8 mouse cellular contexts compared by ENCODE assay signal in the genomic region with DNA sequence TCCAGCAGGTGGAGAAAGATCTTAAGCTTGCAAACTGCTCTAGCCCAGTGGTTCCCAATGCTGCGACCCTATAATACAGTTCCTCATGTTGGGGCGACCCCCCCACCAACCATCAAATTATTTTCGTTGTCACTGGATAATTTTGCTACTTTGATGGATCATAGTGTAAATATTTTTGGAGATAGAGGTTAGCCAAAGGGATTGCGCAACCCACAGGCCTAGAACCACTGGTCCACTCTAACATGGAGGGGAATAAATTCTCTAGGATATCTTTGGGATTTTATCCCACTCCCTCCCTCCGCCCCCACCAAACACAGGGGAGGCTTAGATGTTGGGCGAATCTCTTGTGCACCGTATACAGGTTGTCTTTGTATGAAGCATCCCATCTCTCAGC. TPM values are rescaled to one million over a fixed set of nuclear protein-coding genes. Genes with fewer than 3 reads are reported as not detected.
A peak's percentile ranks its signal among the peaks of the same experiment; 100 is the strongest.
DNase-seq lines count a peak whose midpoint lies in the region; ATAC-seq and TF ChIP-seq lines count a peak whose summit lies in the region.

No protein-coding gene starts in this region.

- peaks cover 11% of the 10 kb centered on the region for H3K4me1 ChIP-seq in liver, embryonic 13.5 days (replicated peaks)
- H3K4me1 ChIP-seq in liver, postnatal 0 days (ENCODE audit: insufficient read depth) = peaks cover 9% of the 10 kb centered on the region
- peaks cover 5% of the 10 kb centered on the region; the same call in 1 of the 2 replicates for H3K4me1 ChIP-seq in forebrain, embryonic 11.5 days (replicated peaks; ENCODE audit: control insufficient read depth, insufficient read depth, low read length)
- no peaks in the 10 kb centered on the region for H3K4me1 ChIP-seq in hindbrain, postnatal 0 days (ENCODE audit: insufficient read depth, low read length)
- H3K4me1 ChIP-seq in neural tube, embryonic 15.5 days = peaks cover 30% of the 10 kb centered on the region

- 65% methylated on average over 7 of the region's 7 CpGs for WGBS in liver, embryonic 13.5 days (ENCODE audit: insufficient replicate concordance)
- 75% methylated on average over 7 of the region's 7 CpGs for WGBS in liver, postnatal 0 days (ENCODE audit: insufficient replicate concordance)
- 91% methylated on average over 7 of the region's 7 CpGs for WGBS in forebrain, embryonic 11.5 days
- 84% methylated on average over 7 of the region's 7 CpGs for WGBS in hindbrain, postnatal 0 days
- WGBS in neural tube, embryonic 15.5 days = 87% methylated on average over 7 of the region's 7 CpGs

- ATAC-seq in liver, embryonic 13.5 days (ENCODE audit: low read depth) = no peak
- no peak for ATAC-seq in liver, postnatal 0 days
- ATAC-seq in forebrain, embryonic 11.5 days (replicated peaks; ENCODE audit: low FRiP score) = peak; percentile 21; the same call in 1 of the 2 replicates
- no peak for ATAC-seq in hindbrain, postnatal 0 days
- no peak for ATAC-seq in neural tube, embryonic 15.5 days (ENCODE audit: low FRiP score)
- no peak for ATAC-seq in cerebellum, adult (ENCODE audit: insufficient number of reproducible peaks, low FRiP score, low TSS enrichment)

- H3K27me3 ChIP-seq in liver, embryonic 13.5 days = no peaks in the 10 kb centered on the region
- H3K27me3 ChIP-seq in liver, postnatal 0 days (ENCODE audit: insufficient read depth, low read length) = no peaks in the 10 kb centered on the region
- no peaks in the 10 kb centered on the region for H3K27me3 ChIP-seq in forebrain, embryonic 11.5 days (ENCODE audit: control insufficient read depth, insufficient read depth, low read length)
- H3K27me3 ChIP-seq in hindbrain, postnatal 0 days (ENCODE audit: insufficient read depth, low read length) = no peaks in the 10 kb centered on the region
- H3K27me3 ChIP-seq in neural tube, embryonic 15.5 days (replicated peaks) = no peaks in the 10 kb centered on the region

- no peaks in the 10 kb centered on the region for H3K9me3 ChIP-seq in liver, embryonic 13.5 days (replicated peaks)
- H3K9me3 ChIP-seq in liver, postnatal 0 days (ENCODE audit: low read length) = no peaks in the 10 kb centered on the region
- H3K9me3 ChIP-seq in forebrain, embryonic 11.5 days (ENCODE audit: control insufficient read depth, low read length) = no peaks in the 10 kb centered on the region
- no peaks in the 10 kb centered on the region for H3K9me3 ChIP-seq in hindbrain, postnatal 0 days (ENCODE audit: low read length)
- no peaks in the 10 kb centered on the region for H3K9me3 ChIP-seq in neural tube, embryonic 15.5 days (replicated peaks)

- no peak overlapping the region for H3K4me2 ChIP-seq in liver, embryonic 13.5 days
- H3K4me2 ChIP-seq in liver, postnatal 0 days (ENCODE audit: low read depth, low read length) = no peak overlapping the region
- H3K4me2 ChIP-seq in forebrain, embryonic 11.5 days (ENCODE audit: low read depth, low read length, severe bottlenecking) = no peak overlapping the region
- H3K4me2 ChIP-seq in hindbrain, postnatal 0 days (ENCODE audit: low read depth, low read length) = no peak overlapping the region
- H3K4me2 ChIP-seq in neural tube, embryonic 15.5 days = peak overlapping the region; percentile 34

- TF ChIP-seq CTCF in liver, postnatal 0 days (IDR thresholded peaks at IDR 0.05; ENCODE audit: low read depth) = no peak
- TF ChIP-seq CTCF in hindbrain, postnatal 0 days (IDR thresholded peaks at IDR 0.05; ENCODE audit: low read depth) = no peak

- H3K4me3 ChIP-seq in liver, embryonic 13.5 days (replicated peaks) = no peak overlapping the region
- no peak overlapping the region for H3K4me3 ChIP-seq in liver, postnatal 0 days (ENCODE audit: low read depth, low read length)
- H3K4me3 ChIP-seq in forebrain, embryonic 11.5 days (ENCODE audit: low read depth, low read length) = no peak overlapping the region
- no peak overlapping the region for H3K4me3 ChIP-seq in hindbrain, postnatal 0 days (ENCODE audit: low read length)
- no peak overlapping the region for H3K4me3 ChIP-seq in neural tube, embryonic 15.5 days (replicated peaks)

- no peaks in the 10 kb centered on the region for H3K36me3 ChIP-seq in liver, embryonic 13.5 days
- H3K36me3 ChIP-seq in liver, postnatal 0 days (replicated peaks; ENCODE audit: insufficient read depth, low read length) = no peaks in the 10 kb centered on the region
- H3K36me3 ChIP-seq in forebrain, embryonic 11.5 days (ENCODE audit: control insufficient read depth, insufficient read depth, low read length) = no peaks in the 10 kb centered on the region
- no peaks in the 10 kb centered on the region for H3K36me3 ChIP-seq in hindbrain, postnatal 0 days (ENCODE audit: insufficient read depth, low read length)
- no peaks in the 10 kb centered on the region for H3K36me3 ChIP-seq in neural tube, embryonic 15.5 days

- no peak overlapping the region for H3K9ac ChIP-seq in liver, embryonic 13.5 days
- H3K9ac ChIP-seq in liver, postnatal 0 days (replicated peaks) = no peak overlapping the region
- no peak overlapping the region for H3K9ac ChIP-seq in forebrain, embryonic 11.5 days (ENCODE audit: low read length)
- no peak overlapping the region for H3K9ac ChIP-seq in hindbrain, postnatal 0 days (replicated peaks; ENCODE audit: low read length)
- no peak overlapping the region for H3K9ac ChIP-seq in neural tube, embryonic 15.5 days (replicated peaks)

- peak overlapping the region; percentile 72; the same call in 1 of the 2 replicates for H3K27ac ChIP-seq in liver, embryonic 13.5 days
- no peak overlapping the region for H3K27ac ChIP-seq in liver, postnatal 0 days (ENCODE audit: low read depth)
- H3K27ac ChIP-seq in forebrain, embryonic 11.5 days (ENCODE audit: low read depth, low read length) = peak overlapping the region; percentile 77; the same call in 1 of the 2 replicates
- peak overlapping the region; percentile 62; the same call in 1 of the 2 replicates for H3K27ac ChIP-seq in hindbrain, postnatal 0 days
- H3K27ac ChIP-seq in neural tube, embryonic 15.5 days (replicated peaks) = peak overlapping the region; percentile 75

- DNase-seq in liver, embryonic 13.5 days = no peak
- DNase-seq in liver, postnatal 0 days = no peak
- DNase-seq in forebrain, embryonic 11.5 days (ENCODE audit: low spot score) = no peak
- no peak for DNase-seq in hindbrain, postnatal 0 days (ENCODE audit: low spot score)
- no peak for DNase-seq in cerebellum, adult 8-10 months
- DNase-seq in gastrocnemius, postnatal 25 days = no peak

- no peak for TF ChIP-seq EP300 in liver, postnatal 0 days (IDR thresholded peaks at IDR 0.05; ENCODE audit: low read depth)

RNA-seq across cellular contexts. Expression of gene 2410131K14Rik, which starts 49.8 kb away (rescaled TPM):
- polyA plus RNA-seq in liver, embryonic 13.5 days (2015; fragmentation: Nextera tagmentation; extraction: Ambion mirVana) = 1.6 and 1.8 TPM in 2 replicates
- polyA plus RNA-seq in liver, postnatal 0 days (2015; fragmentation: Nextera tagmentation; extraction: Ambion mirVana) = 1.3 TPM in 2 replicates
- polyA plus RNA-seq in forebrain, embryonic 11.5 days (2014; fragmentation: Nextera tagmentation; extraction: Ambion mirVana) = 11.8 and 13.0 TPM in 2 replicates
- total RNA-seq in hindbrain, postnatal 0 days (2014; rRNA removed) = 30.4 and 31.9 TPM in 2 replicates
- polyA plus RNA-seq in hindbrain, postnatal 0 days (2015; fragmentation: Nextera tagmentation; extraction: Ambion mirVana) = 16.5 and 18.0 TPM in 2 replicates
- polyA plus RNA-seq in neural tube, embryonic 15.5 days (2015; fragmentation: Nextera tagmentation; extraction: Ambion mirVana) = 14.7 and 16.8 TPM in 2 replicates
- 1 to 10 TPM; 3.8 to 4.1 TPM for total RNA-seq in gastrocnemius, postnatal 25 days (2021)

RNA-seq across cellular contexts. Expression of gene Rnft2, which starts 49.9 kb away (rescaled TPM):
- polyA plus RNA-seq in liver, embryonic 13.5 days (2015; fragmentation: Nextera tagmentation; extraction: Ambion mirVana) = 0.29 and 0.41 TPM in 2 replicates
- polyA plus RNA-seq in liver, postnatal 0 days (2015; fragmentation: Nextera tagmentation; extraction: Ambion mirVana) = 0.14 TPM in 1 of 2 replicates, not detected in the other
- polyA plus RNA-seq in forebrain, embryonic 11.5 days (2014; fragmentation: Nextera tagmentation; extraction: Ambion mirVana) = 6.2 and 7.8 TPM in 2 replicates
- 108 and 114 TPM in 2 replicates for total RNA-seq in hindbrain, postnatal 0 days (2014; rRNA removed)
- polyA plus RNA-seq in hindbrain, postnatal 0 days (2015; fragmentation: Nextera tagmentation; extraction: Ambion mirVana) = 11.3 TPM in 2 replicates
- 7.2 and 12.7 TPM in 2 replicates for polyA plus RNA-seq in neural tube, embryonic 15.5 days (2015; fragmentation: Nextera tagmentation; extraction: Ambion mirVana)
- total RNA-seq in gastrocnemius, postnatal 25 days (2021) = 1 to 10 TPM in 1 of 2 experiments, under 1 TPM in 1; 1.00 to 1.1 TPM
